Comparison of ENCODE assay signal across 8 mouse cellular contexts in the genomic region with DNA sequence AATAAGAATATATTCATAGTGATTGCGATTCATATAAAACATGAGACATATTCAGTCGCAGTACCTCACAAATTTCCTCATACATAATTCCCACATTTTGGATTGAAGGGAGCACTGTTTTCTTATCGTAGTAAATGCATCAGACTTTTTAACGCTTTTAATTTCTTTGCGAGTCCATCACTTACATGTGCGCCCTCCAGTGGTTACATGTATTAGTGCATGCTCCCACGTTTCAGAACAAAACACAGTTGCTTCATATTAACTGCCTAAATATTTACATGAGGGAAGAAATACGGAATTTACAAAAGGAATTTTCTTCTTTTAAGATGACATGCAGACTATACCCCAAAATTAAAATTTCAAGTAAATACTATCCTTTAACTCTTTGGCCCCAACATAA. TPM values are rescaled to one million over a fixed set of nuclear protein-coding genes. Genes with fewer than 3 reads are reported as not detected.
DNase-seq lines count a peak whose midpoint lies in the region; ATAC-seq and TF ChIP-seq lines count a peak whose summit lies in the region.

No protein-coding gene starts in this region.

- intact Hi-C loops in gastrocnemius, postnatal 14 days (cut with DNase I; ENCODE audit: low total_unique reads) = no loop called here

- H3K27me3 ChIP-seq in lung, embryonic 14.5 days (ENCODE audit: insufficient read depth, low read length) = 0 out of 2 replicates have a peak, but pooled peaks cover under 1% of the 10 kb centered on the region

- H3K9ac ChIP-seq in lung, embryonic 14.5 days = no peak overlapping the region

- peak; percentile 10 for DNase-seq in gastrocnemius, adult 18-20 months (ENCODE audit: low spot score)
- DNase-seq in gastrocnemius, postnatal 14 days = no peak
- peak; percentile 72 for DNase-seq in lung, embryonic 14.5 days
- DNase-seq in lung, postnatal 25 days (ENCODE audit: low spot score) = no peak
- peak; percentile 50 for DNase-seq in adipocyte (ENCODE audit: low spot score)
- DNase-seq in kidney, postnatal 14 days = peak; percentile 12
- DNase-seq in urinary bladder, postnatal 10 days (ENCODE audit: low spot score) = no peak

- no peak overlapping the region for H3K4me2 ChIP-seq in lung, embryonic 14.5 days

- no peaks in the 10 kb centered on the region for H3K36me3 ChIP-seq in lung, embryonic 14.5 days (ENCODE audit: insufficient read depth)

- no peak overlapping the region for H3K27ac ChIP-seq in lung, embryonic 14.5 days (ENCODE audit: low read depth)

- 16% methylated on average over 8 of the region's 8 CpGs for WGBS in lung, embryonic 14.5 days

- no peaks in the 10 kb centered on the region for H3K9me3 ChIP-seq in lung, embryonic 14.5 days (ENCODE audit: low read depth, low read length)

- no peak overlapping the region for H3K4me3 ChIP-seq in lung, embryonic 14.5 days (ENCODE audit: low read depth, low read length)

- peak; percentile 69 for TF ChIP-seq CTCF in lung, embryonic 14.5 days (IDR thresholded peaks at IDR 0.05; ENCODE audit: low read depth)

- no peak for ATAC-seq in lung, embryonic 14.5 days (ENCODE audit: insufficient read depth)
- no peak for ATAC-seq in monocyte, adult 5-6 weeks (replicated peaks; ENCODE audit: insufficient number of reproducible peaks, low FRiP score, low TSS enrichment, poor library complexity, severe bottlenecking)

- H3K4me1 ChIP-seq in lung, embryonic 14.5 days (ENCODE audit: insufficient read depth) = no peaks in the 10 kb centered on the region

RNA-seq across cellular contexts. Expression of a gene that starts 8.4 kb away (rescaled TPM):
- total RNA-seq in gastrocnemius, adult 18-20 months (2021) = under 1 TPM; 0.14 to 0.17 TPM
- total RNA-seq in gastrocnemius, postnatal 14 days (2021) = under 1 TPM; 0.33 to 0.42 TPM
- polyA plus RNA-seq in lung, embryonic 14.5 days (2014; fragmentation: Nextera tagmentation; extraction: Ambion mirVana) = 4.6 and 5.1 TPM in 2 replicates
- total RNA-seq in monocyte, adult 5-6 weeks (2017) = 0.39 TPM in 1 of 3 replicates, not detected in the others

RNA-seq across cellular contexts. Expression of a gene that starts 36.0 kb away (rescaled TPM):
- total RNA-seq in gastrocnemius, adult 18-20 months (2021) = under 1 TPM; 0.27 to 0.45 TPM
- 1 to 10 TPM; 1.9 to 2.6 TPM for total RNA-seq in gastrocnemius, postnatal 14 days (2021)
- polyA plus RNA-seq in lung, embryonic 14.5 days (2014; fragmentation: Nextera tagmentation; extraction: Ambion mirVana) = 38.2 and 39.8 TPM in 2 replicates
- total RNA-seq in monocyte, adult 5-6 weeks (2017) = 0.48 to 0.68 TPM (median 0.53 TPM) in 3 replicates

RNA-seq across cellular contexts. Expression of a gene that starts 51.5 kb away (rescaled TPM):
- not detected for total RNA-seq in gastrocnemius, adult 18-20 months (2021)
- under 1 TPM; 0.21 to 0.47 TPM for total RNA-seq in gastrocnemius, postnatal 14 days (2021)
- polyA plus RNA-seq in lung, embryonic 14.5 days (2014; fragmentation: Nextera tagmentation; extraction: Ambion mirVana) = 2.1 and 2.5 TPM in 2 replicates
- not detected in 3 replicates for total RNA-seq in monocyte, adult 5-6 weeks (2017)

Comparison
In these comparisons a context has a peak if more than half of its experiments do, and no peak if none do; other contexts are left out.
1. DNase-seq: peak in gastrocnemius, adult 18-20 months (single experiment), lung, embryonic 14.5 days (single experiment), adipocyte (single experiment) and kidney, postnatal 14 days (single experiment); none in gastrocnemius, postnatal 14 days (single experiment), lung, postnatal 25 days (single experiment) and urinary bladder, postnatal 10 days (single experiment).